Mouse (Mus musculus): ENCODE measurements around the gene Tmem206.

GRCm38 (mm10) chr1:191350355-191350754, 24.6 kb downstream of the Tmem206 start:
- TF ChIP-seq CTCF (IDR thresholded peaks at IDR 0.05; ENCODE audit: borderline replicate concordance, control insufficient read depth, extremely low read depth, insufficient read depth, low read length, poor library complexity), result no peak
- no peak for TF ChIP-seq POLR2A (IDR thresholded peaks at IDR 0.05; ENCODE audit: control insufficient read depth, extremely low read depth, insufficient read depth, low read length, poor library complexity)

Data from thymus, adult 2 months (tissue).